Mouse (Mus musculus) ES-Bruce4 (cell line): Measurements from ENCODE around the gene Ahdc1.

ENCODE experiments used
- CTCF ChIP-seq: IDR thresholded peaks from one replicate; pipeline ENCODE4 v1.8.1; 2011; ENCODE audit warnings: low read depth, low read length
- EP300 ChIP-seq: IDR thresholded peaks from 2 replicates; pipeline ENCODE4 v1.6.1; 2011; ENCODE audit warnings: low read depth, low read length; ENCODE audit not compliant: insufficient read depth

- no peak for TF ChIP-seq EP300
- TF ChIP-seq CTCF = no peak
Observed at GRCm38 (mm10) chr4:132973814-132974398, 37.2 kb upstream of the Ahdc1 start, which contains the start of gene Fgr.
